Mouse (Mus musculus): ENCODE results near the gene Supt5.

Gene Supt5

GRCm38 (mm10) chr7:28301616-28302433 is 36.7 kb downstream of the Supt5 start, which contains the start of gene Dll3:
Gene Dll3 (minus strand): TSS chr7:28302238.
- peak; percentile 33 to 34 for DNase-seq (ENCODE audit: low spot score in 2 of 2)

- DNase-seq (ENCODE audit: low spot score in 2 of 2) = peak; percentile 44 to 50
These were observed 39.5 kb downstream of the Supt5 start for GRCm38 (mm10) chr7:28298837-28299625.

- peak; percentile 70 to 73 for DNase-seq (ENCODE audit: low spot score in 2 of 2)
These were observed 44.1 kb downstream of the Supt5 start for GRCm38 (mm10) chr7:28294481-28294880.

GRCm38 (mm10) chr7:28290638-28291590 is 47.6 kb downstream of the Supt5 start, which contains the start of gene Selenov:
Gene Selenov (minus strand): TSS chr7:28291186.
- peak; percentile 44 to 60 for DNase-seq (ENCODE audit: low spot score in 2 of 2)

- no peak for DNase-seq (ENCODE audit: low spot score in 2 of 2)
These were observed 48.4 kb downstream of the Supt5 start for GRCm38 (mm10) chr7:28290165-28290564.

GRCm38 (mm10) chr7:28280630-28281029 is 57.9 kb downstream of the Supt5 start:
- no peak for DNase-seq (ENCODE audit: low spot score in 2 of 2)

- no peak for DNase-seq (ENCODE audit: low spot score in 2 of 2)
These were observed 60.3 kb downstream of the Supt5 start for GRCm38 (mm10) chr7:28278279-28278652.

- DNase-seq (ENCODE audit: low spot score in 2 of 2) = peak; percentile 96 to 98
These were observed 60.8 kb downstream of the Supt5 start, which contains the start of gene Eid2b for GRCm38 (mm10) chr7:28277615-28278278. Gene Eid2b (plus strand): TSS chr7:28277739.

- DNase-seq (ENCODE audit: low spot score in 2 of 2) = no peak
These were observed 61.3 kb downstream of the Supt5 start for GRCm38 (mm10) chr7:28277237-28277614.

GRCm38 (mm10) chr7:28271761-28272160 is 66.8 kb downstream of the Supt5 start:
- DNase-seq (ENCODE audit: low spot score in 2 of 2) = no peak

GRCm38 (mm10) chr7:28269355-28269754 is 69.2 kb downstream of the Supt5 start:
- no peak for DNase-seq (ENCODE audit: low spot score in 2 of 2)

GRCm38 (mm10) chr7:28268576-28268975 is 70.0 kb downstream of the Supt5 start:
- no peak for DNase-seq (ENCODE audit: low spot score in 2 of 2)

- DNase-seq (ENCODE audit: low spot score in 2 of 2) = peak; percentile 55 to 63
These were observed 70.5 kb downstream of the Supt5 start for GRCm38 (mm10) chr7:28268042-28268531.

GRCm38 (mm10) chr7:28267129-28268041 is 71.2 kb downstream of the Supt5 start, which contains the start of gene Eid2:
Gene Eid2 (plus strand): TSS chr7:28267881.
- peak; percentile 91 to 93 for DNase-seq (ENCODE audit: low spot score in 2 of 2)

GRCm38 (mm10) chr7:28265391-28265790 is 73.2 kb downstream of the Supt5 start:
- DNase-seq (ENCODE audit: low spot score in 2 of 2) = no peak
